Mouse (Mus musculus) liver, postnatal 0 days (tissue): ENCODE data around the gene Slc38a1. TPM values are rescaled to one million over a fixed set of nuclear protein-coding genes. Genes with fewer than 3 reads are reported as not detected.

Experiments used
- ATAC-seq: fragments of 200-750 bp; cut with Nextera tagmentation; 2 replicates; pipeline ENCODE4 v1.8.0; 2017; ENCODE audit warnings: mild to moderate bottlenecking, moderate library complexity
- DNase-seq: peaks from one replicate; pipeline ENCODE4 v3.0.0-alpha.2; 2016
- H3K27ac ChIP-seq: fragments of 300-500 bp; sonication (generic); 2 replicates; pipeline ENCODE4 v1.5.1; 2014; ENCODE audit warnings: antibody characterized with exemption, moderate library complexity, mild to moderate bottlenecking, low read depth
- H3K27me3 ChIP-seq: fragments of 300-500 bp; sonication (generic); 2 replicates; pipeline ENCODE4 v1.6.1; 2014; ENCODE audit warnings: low read length, control low read depth, mixed read lengths; ENCODE audit not compliant: insufficient read depth
- H3K36me3 ChIP-seq: fragments of 300-500 bp; sonication (generic); replicated peaks from 2 replicates; pipeline ENCODE4 v1.6.1; 2014; ENCODE audit warnings: mild to moderate bottlenecking, control low read depth, low read length, moderate library complexity, mixed read lengths; ENCODE audit not compliant: insufficient read depth
- H3K4me1 ChIP-seq: fragments of 300-500 bp; sonication (generic); 2 replicates; pipeline ENCODE4 v1.6.1; 2014; ENCODE audit warnings: antibody characterized with exemption, mild to moderate bottlenecking, control low read depth; ENCODE audit not compliant: insufficient read depth
- H3K4me2 ChIP-seq: fragments of 300-500 bp; sonication (generic); 2 replicates; pipeline ENCODE4 v1.6.1; 2014; ENCODE audit warnings: low read depth, mild to moderate bottlenecking, low read length, moderate library complexity, mixed read lengths
- H3K4me3 ChIP-seq: fragments of 300-500 bp; sonication (generic); 2 replicates; pipeline ENCODE4 v1.5.1; 2014; ENCODE audit warnings: low read depth, low read length
- H3K9ac ChIP-seq: fragments of 300-500 bp; sonication (generic); replicated peaks from 2 replicates; pipeline ENCODE4 v1.6.1; 2014; ENCODE audit warnings: mild to moderate bottlenecking, moderate library complexity
- H3K9me3 ChIP-seq: fragments of 300-500 bp; sonication (generic); 2 replicates; pipeline ENCODE4 v1.6.1; 2016; ENCODE audit warnings: mild to moderate bottlenecking, control low read depth, low read length, mixed read lengths
- CTCF ChIP-seq: sonication (generic); IDR thresholded peaks from 2 replicates; pipeline ENCODE4 v1.5.1; 2016; ENCODE audit warnings: antibody characterized with exemption, low read depth
- EP300 ChIP-seq: IDR thresholded peaks from 2 replicates; pipeline ENCODE4 v1.6.1; 2016; ENCODE audit warnings: antibody characterized with exemption, low read depth, mild to moderate bottlenecking
- WGBS: fragments of 180-500 bp; shearing (Covaris S2); extraction: QIAGEN DNeasy Blood & Tissue Kit; methylation state at CpG from one replicate; pipeline ENCODE4 v1.1.7; 2014; ENCODE audit not compliant: insufficient replicate concordance; 5-methylcytosine and 5-hydroxymethylcytosine counted together
- polyA plus RNA-seq: library from polyadenylated mRNA; unstranded; fragments of >200 nt; fragmentation: Nextera tagmentation; extraction: Ambion mirVana; gene quantifications from 2 replicates; pipeline ENCODE4 v1.2.1, GENCODE M21; 2015

Slc38a1 gene
- polyA plus RNA-seq, result 8.4 and 11.3 TPM in 2 replicates

GRCm38 (mm10) chr15:96642436-96643405 is at the start of gene Slc38a1:
Slc38a1 (minus strand) TSS chr15:96642913.
- H3K4me1 ChIP-seq, result peaks cover 19% of the 10 kb centered on the region
- peak within 1 kb of the TSS; percentile 77 for H3K4me3 ChIP-seq
- H3K9ac ChIP-seq, result peak within 1 kb of the TSS; percentile 79
- peaks cover 7% of the 10 kb centered on the region; the same call in 1 of the 2 replicates for H3K27me3 ChIP-seq
- H3K4me2 ChIP-seq, result peak within 1 kb of the TSS; percentile 99
- under 1% methylated on average over 63 of the region's 70 CpGs for WGBS
- DNase-seq (peak; percentile 67), ATAC-seq (peak; percentile 60)
- no peaks in the 10 kb centered on the region for H3K36me3 ChIP-seq
- no peaks in the 10 kb centered on the region for H3K9me3 ChIP-seq
- peak within 1 kb of the TSS; percentile 85 for H3K27ac ChIP-seq
- TF ChIP-seq EP300 (no peak), CTCF (no peak)

- no peak for ATAC-seq
Measured at GRCm38 (mm10) chr15:96692401-96692800, 49.7 kb upstream of the Slc38a1 start.

GRCm38 (mm10) chr15:96691381-96691780 is 48.7 kb upstream of the Slc38a1 start:
- Histone ChIP-seq H3K27me3 (no peaks in the 10 kb centered on the region), H3K4me1 (peaks cover 10% of the 10 kb centered on the region), H3K9me3 (no peaks in the 10 kb centered on the region), H3K4me2 (no peak overlapping the region), H3K4me3 (no peak overlapping the region), H3K9ac (no peak overlapping the region), H3K36me3 (peaks cover 84% of the 10 kb centered on the region), H3K27ac (no peak overlapping the region)
- no peak for TF ChIP-seq EP300
- TF ChIP-seq CTCF, result no peak
- WGBS, result 91% methylated on average over 15 of the region's 15 CpGs
- ATAC-seq (no peak), DNase-seq (no peak)

More at GRCm38 (mm10) chr15:96692401-96692800, 49.7 kb upstream of the Slc38a1 start:
- no peak overlapping the region for H3K4me3 ChIP-seq
- peaks cover 18% of the 10 kb centered on the region for H3K4me1 ChIP-seq
- H3K4me2 ChIP-seq, result no peak overlapping the region
- no peaks in the 10 kb centered on the region for H3K9me3 ChIP-seq
- H3K9ac ChIP-seq, result no peak overlapping the region
- whole genome bisulfite sequencing, result 94% methylated on average over 11 of the region's 11 CpGs
- no peak for TF ChIP-seq CTCF
- no peak for TF ChIP-seq EP300
- H3K36me3 ChIP-seq, result peaks cover 91% of the 10 kb centered on the region
- H3K27ac ChIP-seq, result no peak overlapping the region
- H3K27me3 ChIP-seq, result no peaks in the 10 kb centered on the region
- DNase-seq, result no peak

- 86% methylated on average over 13 of the region's 13 CpGs for WGBS
- Histone ChIP-seq H3K9ac (no peak overlapping the region), H3K27ac (no peak overlapping the region), H3K36me3 (peaks cover 78% of the 10 kb centered on the region), H3K9me3 (no peaks in the 10 kb centered on the region), H3K4me1 (peaks cover 5% of the 10 kb centered on the region), H3K27me3 (no peaks in the 10 kb centered on the region), H3K4me2 (no peak overlapping the region), H3K4me3 (no peak overlapping the region)
- TF ChIP-seq EP300 (no peak), CTCF (no peak)
- DNase-seq, result no peak
- no peak for ATAC-seq
Measured at GRCm38 (mm10) chr15:96690829-96691228, 48.1 kb upstream of the Slc38a1 start.

GRCm38 (mm10) chr15:96689919-96690318 is 47.2 kb upstream of the Slc38a1 start:
- Histone ChIP-seq H3K4me3 (no peak overlapping the region), H3K4me2 (no peak overlapping the region), H3K36me3 (peaks cover 69% of the 10 kb centered on the region), H3K9me3 (no peaks in the 10 kb centered on the region), H3K4me1 (no peaks in the 10 kb centered on the region), H3K9ac (no peak overlapping the region), H3K27me3 (no peaks in the 10 kb centered on the region), H3K27ac (no peak overlapping the region)
- DNase-seq (no peak), ATAC-seq (no peak)
- TF ChIP-seq CTCF, result no peak
- 90% methylated on average over 9 of the region's 9 CpGs for WGBS

GRCm38 (mm10) chr15:96688784-96689318 is 46.1 kb upstream of the Slc38a1 start:
- Histone ChIP-seq H3K4me1 (peaks cover 8% of the 10 kb centered on the region; the same call in 1 of the 2 replicates), H3K4me3 (no peak overlapping the region), H3K27me3 (no peaks in the 10 kb centered on the region), H3K27ac (no peak overlapping the region), H3K9me3 (no peaks in the 10 kb centered on the region), H3K9ac (no peak overlapping the region), H3K4me2 (no peak overlapping the region), H3K36me3 (peaks cover 59% of the 10 kb centered on the region)
- WGBS, result 84% methylated on average over 12 of the region's 12 CpGs
- TF ChIP-seq CTCF, result no peak
- no peak for TF ChIP-seq EP300
- DNase-seq, result no peak
- no peak for ATAC-seq
